Mouse (Mus musculus): ENCODE measurements at regions not wholly inside any gene's neighbourhood (a gene's known extent, or its start where the extent isn't known, plus 50 kb on each side); places are given as distances from the start of the nearest gene placed in this dataset.

DNA sequence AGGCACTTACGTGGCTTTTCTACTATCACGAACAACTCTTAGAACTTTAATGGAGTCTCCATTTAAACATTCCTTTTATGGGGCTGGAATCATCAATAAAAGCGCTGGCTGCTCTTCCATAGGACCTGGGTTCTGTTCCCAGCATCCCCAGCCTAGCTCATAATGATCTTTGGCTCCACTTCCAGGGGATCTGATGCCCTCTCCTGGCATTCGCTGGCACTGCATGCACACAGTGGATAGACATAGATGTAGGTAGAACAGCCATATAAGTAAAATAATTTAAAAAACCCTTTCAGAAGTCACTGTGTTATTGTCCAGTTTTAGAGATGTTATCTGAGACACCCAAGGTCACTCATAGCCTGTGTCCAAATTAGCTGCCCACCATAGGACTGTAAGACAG is 216.4 kb upstream of the Csf3r start:
- Histone ChIP-seq H3K4me1 (ENCODE audit: control insufficient read depth, insufficient read depth, insufficient read length, low read length) (no peaks in the 10 kb centered on the region), H3K27ac (ENCODE audit: insufficient read depth, low read depth, low read length) (no peak overlapping the region), H3K27me3 (ENCODE audit: control insufficient read depth, insufficient read depth, low read length) (no peaks in the 10 kb centered on the region), H3K36me3 (ENCODE audit: control insufficient read depth, insufficient read depth, low read length) (no peaks in the 10 kb centered on the region), H3K4me3 (ENCODE audit: low read depth, low read length) (no peak overlapping the region)
- TF ChIP-seq POLR2A (IDR thresholded peaks at IDR 0.05; ENCODE audit: low read depth, low read length) (no peak), CTCF (IDR thresholded peaks at IDR 0.05; ENCODE audit: extremely low read depth, insufficient read length, insufficient replicate concordance, low read depth, low read length) (no peak)
- 90% methylated on average over 4 of the region's 4 CpGs for WGBS

- no peaks in the 10 kb centered on the region for H3K27me3 ChIP-seq (ENCODE audit: control insufficient read depth, insufficient read depth, low read length)
- H3K36me3 ChIP-seq (ENCODE audit: control insufficient read depth, insufficient read depth, low read length): no peaks in the 10 kb centered on the region
- WGBS: 20% methylated on average over 8 of the region's 9 CpGs
- no peak overlapping the region for H3K4me3 ChIP-seq (ENCODE audit: low read depth, low read length)
- H3K4me1 ChIP-seq (ENCODE audit: control insufficient read depth, insufficient read depth, insufficient read length, low read length): no peaks in the 10 kb centered on the region
- TF ChIP-seq CTCF (IDR thresholded peaks at IDR 0.05; ENCODE audit: extremely low read depth, insufficient read length, insufficient replicate concordance, low read depth, low read length) (no peak), POLR2A (IDR thresholded peaks at IDR 0.05; ENCODE audit: low read depth, low read length) (no peak)
- no peak overlapping the region for H3K27ac ChIP-seq (ENCODE audit: insufficient read depth, low read depth, low read length)
These were observed 214.8 kb upstream of the Csf3r start for GRCm38 (mm10) chr4:125809446-125810108.

GRCm38 (mm10) chr4:125810247-125810646 is 214.1 kb upstream of the Csf3r start:
- H3K4me3 ChIP-seq (ENCODE audit: low read depth, low read length): no peak overlapping the region
- H3K4me1 ChIP-seq (ENCODE audit: control insufficient read depth, insufficient read depth, insufficient read length, low read length): no peaks in the 10 kb centered on the region
- H3K27ac ChIP-seq (ENCODE audit: insufficient read depth, low read depth, low read length): no peak overlapping the region
- H3K36me3 ChIP-seq (ENCODE audit: control insufficient read depth, insufficient read depth, low read length): no peaks in the 10 kb centered on the region
- no peak for TF ChIP-seq POLR2A (IDR thresholded peaks at IDR 0.05; ENCODE audit: low read depth, low read length)
- no peak for TF ChIP-seq CTCF (IDR thresholded peaks at IDR 0.05; ENCODE audit: extremely low read depth, insufficient read length, insufficient replicate concordance, low read depth, low read length)
- 63% methylated on average over 8 of the region's 8 CpGs for WGBS
- H3K27me3 ChIP-seq (ENCODE audit: control insufficient read depth, insufficient read depth, low read length): no peaks in the 10 kb centered on the region

DNA sequence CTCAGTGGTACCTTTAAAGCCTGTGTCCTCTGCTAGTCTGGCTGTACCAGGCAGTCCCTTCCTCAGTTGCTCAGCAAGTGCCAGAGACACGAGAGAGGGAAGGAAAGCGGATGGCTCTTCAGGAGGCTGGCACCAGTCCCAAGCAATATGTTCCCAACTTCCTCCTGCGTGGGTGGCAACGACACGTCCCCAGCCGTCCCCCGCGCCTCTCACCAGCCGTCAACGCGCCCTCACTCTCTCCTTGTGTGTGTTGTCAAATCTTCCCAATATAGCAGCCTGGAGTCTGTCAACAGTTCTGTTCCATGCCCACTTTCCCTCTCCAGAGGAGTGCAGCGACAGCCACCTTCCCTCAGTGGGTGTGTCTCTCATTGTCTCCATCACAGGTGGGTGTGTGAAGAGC is 210.0 kb upstream of the Csf3r start:
- WGBS: 76% methylated on average over 12 of the region's 12 CpGs
- no peak overlapping the region for H3K27ac ChIP-seq (ENCODE audit: insufficient read depth, low read depth, low read length)
- no peaks in the 10 kb centered on the region for H3K36me3 ChIP-seq (ENCODE audit: control insufficient read depth, insufficient read depth, low read length)
- H3K4me1 ChIP-seq (ENCODE audit: control insufficient read depth, insufficient read depth, insufficient read length, low read length): no peaks in the 10 kb centered on the region
- no peak for TF ChIP-seq CTCF (IDR thresholded peaks at IDR 0.05; ENCODE audit: extremely low read depth, insufficient read length, insufficient replicate concordance, low read depth, low read length)
- TF ChIP-seq POLR2A (IDR thresholded peaks at IDR 0.05; ENCODE audit: low read depth, low read length): no peak
- H3K27me3 ChIP-seq (ENCODE audit: control insufficient read depth, insufficient read depth, low read length): no peaks in the 10 kb centered on the region
- H3K4me3 ChIP-seq (ENCODE audit: low read depth, low read length): no peak overlapping the region

DNA sequence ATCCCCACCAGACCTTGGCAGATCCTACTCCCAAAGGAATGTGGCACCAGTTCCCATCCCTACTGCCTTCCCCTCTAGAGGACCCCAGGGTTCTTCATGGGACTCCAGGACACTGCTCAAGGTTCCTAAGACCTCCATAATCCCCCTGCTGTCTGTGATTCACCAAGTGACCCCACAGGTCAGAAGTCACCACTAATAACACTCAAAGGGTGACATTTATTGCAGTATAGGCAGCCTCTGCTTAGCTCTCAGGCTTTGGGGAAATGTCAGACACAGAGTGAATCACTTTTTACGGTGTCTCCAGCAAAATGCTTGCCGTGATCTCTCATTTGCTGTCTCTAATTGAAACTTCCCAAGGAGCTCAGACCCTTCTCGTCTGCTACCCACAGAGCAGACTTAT is 209.1 kb upstream of the Csf3r start:
- no peaks in the 10 kb centered on the region for H3K36me3 ChIP-seq (ENCODE audit: control insufficient read depth, insufficient read depth, low read length)
- TF ChIP-seq POLR2A (IDR thresholded peaks at IDR 0.05; ENCODE audit: low read depth, low read length) (no peak), CTCF (IDR thresholded peaks at IDR 0.05; ENCODE audit: extremely low read depth, insufficient read length, insufficient replicate concordance, low read depth, low read length) (no peak)

DNA sequence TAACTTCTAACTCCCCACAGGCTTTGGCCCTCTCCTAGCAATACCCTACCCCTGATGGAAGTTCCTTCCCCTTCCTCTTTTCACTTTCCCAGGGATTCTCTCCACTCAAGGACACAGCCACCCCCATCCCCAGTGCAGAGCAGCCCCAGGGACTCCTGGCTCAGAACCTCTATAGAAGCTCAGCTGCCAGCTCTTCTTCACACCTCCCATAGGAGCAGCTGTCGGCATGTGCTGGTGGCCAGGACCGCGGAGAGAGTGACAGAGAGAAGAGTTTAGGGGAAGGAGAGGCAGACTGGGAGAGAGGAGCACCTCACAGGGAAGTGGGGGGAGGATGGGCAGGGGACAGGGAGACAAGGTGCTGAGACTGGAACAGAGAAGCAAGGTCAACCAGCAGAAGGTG is 199.8 kb upstream of the Csf3r start:
- Histone ChIP-seq H3K36me3 (ENCODE audit: control insufficient read depth, insufficient read depth, low read length) (no peaks in the 10 kb centered on the region), H3K27ac (ENCODE audit: insufficient read depth, low read depth, low read length) (no peak overlapping the region), H3K27me3 (ENCODE audit: control insufficient read depth, insufficient read depth, low read length) (no peaks in the 10 kb centered on the region), H3K4me3 (ENCODE audit: low read depth, low read length) (no peak overlapping the region), H3K4me1 (ENCODE audit: control insufficient read depth, insufficient read depth, insufficient read length, low read length) (no peaks in the 10 kb centered on the region)
- 39% methylated on average over 3 of the region's 3 CpGs for WGBS
- no peak for TF ChIP-seq POLR2A (IDR thresholded peaks at IDR 0.05; ENCODE audit: low read depth, low read length)
- no peak for TF ChIP-seq CTCF (IDR thresholded peaks at IDR 0.05; ENCODE audit: extremely low read depth, insufficient read length, insufficient replicate concordance, low read depth, low read length)

More for the DNA sequence above, 209.1 kb upstream of the Csf3r start:
- Histone ChIP-seq H3K27me3 (ENCODE audit: control insufficient read depth, insufficient read depth, low read length) (no peaks in the 10 kb centered on the region), H3K4me1 (ENCODE audit: control insufficient read depth, insufficient read depth, insufficient read length, low read length) (no peaks in the 10 kb centered on the region), H3K27ac (ENCODE audit: insufficient read depth, low read depth, low read length) (no peak overlapping the region), H3K4me3 (ENCODE audit: low read depth, low read length) (no peak overlapping the region)
- 33% methylated on average over 3 of the region's 3 CpGs for WGBS

DNA sequence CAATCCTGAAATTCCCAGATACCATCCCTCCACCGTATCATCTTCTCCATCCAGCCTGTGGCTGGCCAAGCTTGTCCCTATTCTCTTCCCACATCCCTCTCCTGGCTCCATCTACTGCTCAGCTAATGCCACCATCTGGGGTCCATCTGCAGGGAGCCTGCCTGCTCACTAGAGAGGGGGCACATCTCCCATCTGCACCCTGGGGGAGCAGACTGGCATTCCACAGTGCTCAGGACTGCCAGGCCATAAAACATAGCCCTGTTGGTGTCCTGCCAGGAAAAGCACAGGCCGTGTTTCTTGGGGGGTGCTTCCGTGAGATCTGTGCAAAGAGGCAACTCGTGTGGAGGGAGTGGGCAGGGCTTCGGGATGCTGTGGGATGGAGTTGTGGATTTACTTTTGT is 197.9 kb upstream of the Csf3r start:
- WGBS: 64% methylated on average over 5 of the region's 5 CpGs
- TF ChIP-seq CTCF (IDR thresholded peaks at IDR 0.05; ENCODE audit: extremely low read depth, insufficient read length, insufficient replicate concordance, low read depth, low read length): no peak
- no peak for TF ChIP-seq POLR2A (IDR thresholded peaks at IDR 0.05; ENCODE audit: low read depth, low read length)
- Histone ChIP-seq H3K4me1 (ENCODE audit: control insufficient read depth, insufficient read depth, insufficient read length, low read length) (no peaks in the 10 kb centered on the region), H3K4me3 (ENCODE audit: low read depth, low read length) (no peak overlapping the region), H3K27me3 (ENCODE audit: control insufficient read depth, insufficient read depth, low read length) (no peaks in the 10 kb centered on the region), H3K27ac (ENCODE audit: insufficient read depth, low read depth, low read length) (no peak overlapping the region), H3K36me3 (ENCODE audit: control insufficient read depth, insufficient read depth, low read length) (no peaks in the 10 kb centered on the region)

Measured in small intestine, adult 2 months (tissue).